Mouse (Mus musculus) splenic B cell, adult 2 months (primary cell): ENCODE data around the gene Myh13.

Experiments used
- DNase-seq: peaks from one replicate; pipeline ENCODE4 v3.0.0-alpha.2; 2011; ENCODE audit warnings: low read depth, low spot score
- H3K27me3 ChIP-seq: 2 replicates; pipeline ENCODE4 v1.6.1; 2012; ENCODE audit warnings: mild to moderate bottlenecking, low read length, moderate library complexity, mixed read lengths; ENCODE audit not compliant: control insufficient read depth, poor library complexity, insufficient read depth, severe bottlenecking
- H3K36me3 ChIP-seq: 2 replicates; pipeline ENCODE4 v1.6.1; 2012; ENCODE audit warnings: mild to moderate bottlenecking, low read length, moderate library complexity, mixed read lengths; ENCODE audit not compliant: control insufficient read depth, poor library complexity, insufficient read depth, severe bottlenecking

Myh13 gene

GRCm38 (mm10) chr11:67366936-67367335, 45.5 kb downstream of the Myh13 start:
- no peaks in the 10 kb centered on the region for H3K27me3 ChIP-seq
- no peaks in the 10 kb centered on the region for H3K36me3 ChIP-seq
- no peak for DNase-seq

GRCm38 (mm10) chr11:67373333-67373732, 51.9 kb downstream of the Myh13 start:
- Histone ChIP-seq H3K36me3 (no peaks in the 10 kb centered on the region), H3K27me3 (no peaks in the 10 kb centered on the region)
- DNase-seq, result peak; percentile 38

DNA sequence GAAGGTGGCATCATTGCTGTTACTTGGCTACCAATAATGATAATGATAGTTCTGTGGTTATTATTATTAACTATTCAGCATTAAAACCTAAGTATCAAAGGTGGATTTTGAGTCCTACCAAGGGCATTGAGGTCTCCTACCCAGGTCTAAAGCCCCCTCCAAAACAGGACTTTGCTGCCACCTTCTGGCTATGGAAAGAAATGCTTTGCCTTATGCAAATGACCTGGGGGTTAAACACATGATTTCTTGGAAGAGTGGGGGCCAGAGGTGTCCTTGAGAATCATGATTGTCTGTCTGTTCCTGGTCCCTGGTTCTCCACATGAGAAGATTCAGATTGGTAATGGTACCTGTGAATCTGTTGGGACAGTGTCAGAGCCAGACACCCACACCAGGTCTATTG, 54.9 kb downstream of the Myh13 start:
- DNase-seq, result peak; percentile 19
- no peaks in the 10 kb centered on the region; the same call in 1 of the 2 replicates for H3K27me3 ChIP-seq
- H3K36me3 ChIP-seq, result no peaks in the 10 kb centered on the region

- H3K36me3 ChIP-seq, result no peaks in the 10 kb centered on the region
- no peaks in the 10 kb centered on the region; the same call in 1 of the 2 replicates for H3K27me3 ChIP-seq
- DNase-seq, result no peak
These were observed 58.4 kb downstream of the Myh13 start for GRCm38 (mm10) chr11:67379703-67380510.

GRCm38 (mm10) chr11:67381833-67382232, 60.4 kb downstream of the Myh13 start:
- Histone ChIP-seq H3K36me3 (no peaks in the 10 kb centered on the region), H3K27me3 (no peaks in the 10 kb centered on the region; the same call in 1 of the 2 replicates)
- DNase-seq, result no peak

GRCm38 (mm10) chr11:67384653-67385052, 63.2 kb downstream of the Myh13 start:
- DNase-seq, result no peak
- Histone ChIP-seq H3K36me3 (no peaks in the 10 kb centered on the region), H3K27me3 (no peaks in the 10 kb centered on the region; the same call in 1 of the 2 replicates)

DNA sequence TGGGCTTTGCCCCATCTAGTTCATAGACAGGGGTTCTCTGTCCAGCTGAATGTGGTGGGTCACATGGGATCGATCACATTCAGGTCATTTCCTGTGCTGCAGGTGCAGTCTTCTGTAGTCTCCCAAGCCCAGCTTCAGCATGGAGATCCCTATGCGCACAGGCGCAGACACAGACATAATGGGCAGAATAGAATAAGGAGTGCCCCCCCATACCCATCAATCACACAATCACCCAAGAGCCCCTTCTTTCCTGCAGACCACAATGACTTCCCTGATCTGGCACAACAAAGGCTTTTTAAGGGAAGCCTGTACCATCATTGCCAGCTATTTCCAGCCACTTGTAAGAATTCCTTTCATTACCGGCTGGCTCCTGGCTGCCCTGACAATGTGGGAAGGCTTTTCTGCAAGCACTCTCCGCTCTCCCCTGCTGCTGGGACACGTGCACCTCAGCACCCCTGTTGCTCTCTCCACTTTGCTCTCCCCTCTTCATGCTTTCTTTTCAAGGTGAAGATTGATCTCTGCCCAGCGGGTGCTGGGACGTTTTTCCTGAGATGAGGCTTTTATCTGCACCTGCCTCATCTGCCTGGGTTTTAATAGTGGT, 65.5 kb downstream of the Myh13 start:
- H3K36me3 ChIP-seq, result no peaks in the 10 kb centered on the region
- DNase-seq, result no peak
- H3K27me3 ChIP-seq, result no peaks in the 10 kb centered on the region

GRCm38 (mm10) chr11:67390679-67391384, 69.4 kb downstream of the Myh13 start:
- H3K36me3 ChIP-seq, result no peaks in the 10 kb centered on the region
- no peak for DNase-seq

DNA sequence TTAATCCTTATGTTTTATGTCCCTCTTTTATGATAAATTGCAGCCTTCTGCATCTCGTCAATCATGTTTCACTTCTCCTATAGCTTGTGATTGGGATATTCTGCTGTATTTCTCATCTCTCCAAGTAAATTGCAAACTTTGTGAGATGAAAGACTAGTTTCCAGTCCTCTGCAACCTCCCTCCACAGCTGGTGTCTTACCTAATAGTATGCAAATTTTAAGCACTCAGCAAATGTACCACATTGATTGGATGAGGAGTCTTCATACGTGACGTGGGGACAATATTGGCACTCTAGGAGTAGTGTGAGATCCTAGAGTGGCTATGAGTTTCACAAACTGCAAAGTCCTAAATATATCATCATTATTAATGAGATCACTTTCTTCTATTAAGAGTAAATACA, 70.9 kb downstream of the Myh13 start:
- no peak for DNase-seq
- no peaks in the 10 kb centered on the region for H3K36me3 ChIP-seq
- H3K27me3 ChIP-seq, result no peaks in the 10 kb centered on the region

More at GRCm38 (mm10) chr11:67390679-67391384, 69.4 kb downstream of the Myh13 start:
- H3K27me3 ChIP-seq, result no peaks in the 10 kb centered on the region

DNA sequence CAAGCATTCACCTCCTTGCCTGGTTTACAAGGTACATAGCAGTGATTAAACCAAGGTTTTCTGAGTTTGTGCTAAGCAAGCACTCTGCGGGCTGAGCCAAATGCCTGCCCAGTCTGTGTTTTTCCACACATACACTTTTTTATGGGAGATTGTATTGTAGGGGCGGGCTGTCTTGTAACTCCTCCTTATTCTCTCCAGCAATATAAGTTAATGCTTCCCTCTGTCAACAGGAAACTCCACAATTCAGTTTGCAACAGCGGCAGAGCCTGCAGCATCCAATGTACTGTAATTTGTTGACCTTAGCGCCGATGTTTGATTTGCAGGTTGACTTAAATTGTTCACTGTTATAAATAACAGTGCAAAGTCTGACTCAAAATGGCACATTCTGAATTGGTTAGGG, 79.5 kb downstream of the Myh13 start:
- DNase-seq, result no peak
- H3K27me3 ChIP-seq, result no peaks in the 10 kb centered on the region
- no peaks in the 10 kb centered on the region for H3K36me3 ChIP-seq

DNA sequence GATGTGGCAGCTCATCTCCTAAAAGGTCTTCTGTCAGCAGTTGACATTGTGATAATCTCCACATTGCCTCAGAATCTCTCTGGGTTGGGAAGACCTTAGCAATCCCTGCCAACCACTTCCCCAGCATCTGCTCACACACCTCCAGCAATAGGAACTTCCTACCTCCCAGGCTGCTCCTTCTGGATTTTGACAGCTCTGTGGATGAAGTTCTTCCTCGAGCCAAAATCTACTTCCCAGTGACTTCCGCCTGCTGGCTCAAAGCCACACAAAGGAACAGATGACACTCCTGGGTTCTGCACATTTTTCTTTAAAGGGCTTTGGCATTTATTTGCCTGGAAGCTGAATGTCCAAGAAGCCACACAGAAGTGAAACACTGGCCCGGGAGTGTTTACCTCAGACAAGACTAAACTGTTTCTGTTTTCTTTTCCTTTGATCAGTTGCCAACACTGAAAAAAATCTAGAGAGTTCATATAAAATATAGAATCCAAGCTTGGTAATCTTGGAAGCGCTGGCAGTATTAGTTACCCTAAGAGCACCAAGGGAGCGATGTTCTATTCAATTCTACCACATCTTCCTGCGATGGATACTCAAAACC, 93.0 kb downstream of the Myh13 start:
- H3K36me3 ChIP-seq, result no peaks in the 10 kb centered on the region
- no peaks in the 10 kb centered on the region for H3K27me3 ChIP-seq
- no peak for DNase-seq
